Mouse (Mus musculus): ENCODE results near the gene Cyb561d1.
"Not testable (repeated sequence)": the region's sequence is repeated elsewhere in the genome, so short reads cannot be mapped to it uniquely, and the experiment has no call there.

- TF ChIP-seq POLR2A (IDR thresholded peaks at IDR 0.05; ENCODE audit: low read depth, low read length): not testable (repeated sequence)
- 0 out of 2 replicates have a peak, but pooled peaks have one; percentile 11 for TF ChIP-seq CTCF (conservative IDR thresholded peaks at IDR 0.05; ENCODE audit: insufficient read depth, insufficient read length, low read depth, low read length)
Observed at GRCm38 (mm10) chr3:108237474-108238102, 36.6 kb upstream of the Cyb561d1 start.
